Comparison of ENCODE assay signal across 27 mouse cellular contexts in the genomic region with DNA sequence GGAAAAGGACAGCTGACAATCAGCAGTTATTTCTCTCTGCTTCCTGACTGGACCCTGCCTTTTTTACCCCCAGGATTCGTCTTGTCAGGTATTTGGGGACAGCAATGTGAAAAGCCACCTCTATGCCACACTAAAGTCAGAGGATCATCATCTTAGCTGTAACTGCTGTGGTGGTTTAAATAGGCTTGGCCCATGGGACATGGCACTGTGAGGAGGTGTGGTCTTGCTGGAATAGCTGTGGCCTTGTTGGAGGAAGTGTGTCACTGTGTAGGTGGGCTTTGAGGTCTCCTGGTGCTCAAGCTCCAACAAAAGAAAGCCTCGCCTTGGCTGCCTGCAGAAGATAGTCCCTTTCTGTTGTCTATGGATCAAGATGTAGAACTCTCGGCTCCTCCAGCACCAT.
"Had no signal": no experiment of that assay in that cellular context is flagged by ENCODE, and none has a peak within 500 bp of the region (broad histone marks: within the 10 kb centered on the region; RNA-seq: fewer than 3 reads in every experiment).

No protein-coding gene starts in this region.

- DNase-seq: cerebellum, adult 2 months; cerebellum, adult 8-10 months; cerebellum, adult 9-10 months; cerebellum, adult 9-11 months; cerebellum, postnatal 10 days; cerebellum, postnatal 14 days; cerebellum, postnatal 25 days; cerebellum, postnatal 36 days; embryo, embryonic 11 days; forebrain, postnatal 0 days; gastrocnemius, adult 2 months; gastrocnemius, postnatal 10 days; gastrocnemius, postnatal 14 days; gastrocnemius, postnatal 36 days; heart, adult 11 months; heart, adult 18-20 months had no signal

- H3K9me3 ChIP-seq: embryonic facial prominence, embryonic 10.5 days; embryonic facial prominence, embryonic 12.5 days; embryonic facial prominence, embryonic 13.5 days; embryonic facial prominence, embryonic 15.5 days; forebrain, embryonic 10.5 days; forebrain, embryonic 12.5 days; forebrain, embryonic 15.5 days had no signal

- H3K27me3 ChIP-seq: embryonic facial prominence, embryonic 12.5 days; embryonic facial prominence, embryonic 13.5 days; embryonic facial prominence, embryonic 15.5 days; forebrain, embryonic 12.5 days; forebrain, embryonic 15.5 days had no signal

- H3K36me3 ChIP-seq: embryonic facial prominence, embryonic 10.5 days; embryonic facial prominence, embryonic 12.5 days; embryonic facial prominence, embryonic 13.5 days; embryonic facial prominence, embryonic 15.5 days; forebrain, embryonic 10.5 days; forebrain, embryonic 12.5 days; forebrain, embryonic 15.5 days had no signal

- H3K9ac ChIP-seq: embryonic facial prominence, embryonic 12.5 days; embryonic facial prominence, embryonic 13.5 days; embryonic facial prominence, embryonic 15.5 days; forebrain, embryonic 12.5 days; forebrain, embryonic 15.5 days; forebrain, postnatal 0 days had no signal

- H3K4me3 ChIP-seq: embryonic facial prominence, embryonic 10.5 days; embryonic facial prominence, embryonic 12.5 days; embryonic facial prominence, embryonic 13.5 days; embryonic facial prominence, embryonic 15.5 days; erythroblast, embryonic 14.5 days; forebrain, embryonic 10.5 days; forebrain, embryonic 12.5 days; forebrain, embryonic 15.5 days; gastrocnemius, adult 2 months had no signal

- ATAC-seq: forebrain, embryonic 14.5 days; forebrain, embryonic 15.5 days; forebrain, embryonic 16.5 days; forebrain, postnatal 0 days had no signal

- H3K4me2 ChIP-seq: embryonic facial prominence, embryonic 12.5 days; embryonic facial prominence, embryonic 13.5 days; embryonic facial prominence, embryonic 15.5 days; forebrain, embryonic 12.5 days; forebrain, embryonic 15.5 days; heart, embryonic 11.5 days had no signal

- H3K27ac ChIP-seq: embryonic facial prominence, embryonic 10.5 days; embryonic facial prominence, embryonic 12.5 days; embryonic facial prominence, embryonic 13.5 days; embryonic facial prominence, embryonic 15.5 days; forebrain, embryonic 10.5 days; forebrain, embryonic 12.5 days; forebrain, embryonic 15.5 days; gastrocnemius, adult 2 months had no signal
